Mouse (Mus musculus) erythroblast, adult 5-6 weeks (primary cell): ENCODE results near the gene Pcca. TPM values are rescaled to one million over a fixed set of nuclear protein-coding genes. Genes with fewer than 3 reads are reported as not detected.
A peak's percentile ranks its signal among the peaks of the same experiment; 100 is the strongest.

Experiments
- ATAC-seq: replicated peaks from 2 replicates; pipeline ENCODE4 v1.8.0; 2016; ENCODE audit warnings: moderate number of reproducible peaks, mild to moderate bottlenecking, moderate TSS enrichment, inconsistent platforms; ENCODE audit not compliant: poor library complexity, low FRiP score, severe bottlenecking
- total RNA-seq, 2 experiments: library from RNA; stranded (forward) in 1 of 2; stranded (reverse) in 1 of 2; fragments of 150-400 nt in 1 of 2; fragments of 200-764, 138-1000 nt in 1 of 2; gene quantifications; 2 replicates each; pipeline versions ENCODE4 v1.2.3 to v1.2.4; 2015 to 2017; ENCODE audit warnings: low replicate concordance in 2 of 2

Gene Pcca
- total RNA-seq, 2 experiments from 2014 or later, result 0.96 to 8.4 TPM

DNA sequence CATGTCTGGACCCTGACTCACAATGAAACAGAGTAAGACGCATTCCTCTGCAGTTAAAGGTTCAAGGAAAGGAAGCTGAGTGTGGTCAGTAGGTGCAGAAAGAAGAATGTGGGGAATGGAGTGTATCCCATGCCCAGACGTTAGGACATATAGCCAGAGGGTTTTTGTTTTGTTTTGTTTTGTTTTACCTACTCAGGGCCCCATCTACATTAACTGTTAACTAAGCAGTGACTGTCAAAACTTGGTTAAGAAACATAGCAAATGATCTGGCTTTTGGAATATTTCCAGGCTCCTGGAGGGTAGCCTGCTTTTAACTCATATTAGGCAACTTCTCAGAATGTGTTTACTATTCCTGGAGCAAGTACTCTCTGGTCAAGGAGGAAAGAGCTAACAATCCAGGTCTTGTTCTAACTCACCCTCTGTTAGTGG, 369.8 kb downstream of the Pcca start:
- no peak for ATAC-seq

GRCm38 (mm10) chr14:122905007-122905406, 370.9 kb downstream of the Pcca start:
- no peak for ATAC-seq

DNA sequence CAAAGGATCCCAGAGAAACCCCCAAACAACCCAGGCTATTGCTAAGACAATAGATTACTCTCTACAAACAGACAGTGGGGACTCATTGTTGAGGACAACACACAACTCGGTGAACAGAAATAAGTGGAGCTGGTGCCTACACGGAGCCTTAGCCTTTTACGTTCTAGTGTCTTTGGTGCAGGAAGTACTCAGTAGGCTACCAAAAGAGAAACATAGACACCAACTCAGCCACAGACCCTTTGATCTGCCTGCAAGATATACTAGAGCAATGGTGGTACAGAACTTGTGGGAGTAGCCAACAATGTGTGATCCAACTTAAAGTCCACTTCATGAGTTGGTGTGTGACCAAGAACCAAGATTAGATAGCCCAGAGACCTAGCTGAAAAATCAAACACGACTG, 374.0 kb downstream of the Pcca start:
- ATAC-seq, result no peak

- ATAC-seq, result no peak
Measured at GRCm38 (mm10) chr14:122909368-122910091, 375.4 kb downstream of the Pcca start.

DNA sequence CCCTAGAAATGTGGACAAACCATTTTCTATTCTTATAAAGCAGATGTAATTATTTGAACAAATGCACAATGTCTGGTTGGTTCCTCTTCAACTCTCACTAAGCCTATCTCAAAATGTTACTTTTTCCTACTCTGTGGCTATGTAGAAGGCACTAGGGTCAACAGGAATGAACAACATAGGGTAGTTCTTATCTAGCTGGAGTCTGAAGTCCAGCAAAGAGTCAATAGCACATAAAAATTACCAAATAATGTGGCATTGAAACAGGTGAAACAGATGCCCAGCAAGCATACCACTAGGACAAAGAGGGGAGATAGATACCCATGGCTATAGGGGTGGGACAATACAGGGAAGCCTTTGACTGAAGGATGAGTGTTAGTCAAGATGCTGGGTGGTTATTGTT, 377.1 kb downstream of the Pcca start:
- no peak for ATAC-seq

GRCm38 (mm10) chr14:122912137-122912536, 378.0 kb downstream of the Pcca start:
- no peak for ATAC-seq

GRCm38 (mm10) chr14:122912812-122913498, 378.8 kb downstream of the Pcca start:
- ATAC-seq, result peak; percentile 67; the same call in 1 of the 2 replicates

- ATAC-seq, result no peak
Measured at GRCm38 (mm10) chr14:122913657-122914056, 379.5 kb downstream of the Pcca start, which contains the start of gene Ggact. Gene Ggact (minus strand): TSS chr14:122913757.

DNA sequence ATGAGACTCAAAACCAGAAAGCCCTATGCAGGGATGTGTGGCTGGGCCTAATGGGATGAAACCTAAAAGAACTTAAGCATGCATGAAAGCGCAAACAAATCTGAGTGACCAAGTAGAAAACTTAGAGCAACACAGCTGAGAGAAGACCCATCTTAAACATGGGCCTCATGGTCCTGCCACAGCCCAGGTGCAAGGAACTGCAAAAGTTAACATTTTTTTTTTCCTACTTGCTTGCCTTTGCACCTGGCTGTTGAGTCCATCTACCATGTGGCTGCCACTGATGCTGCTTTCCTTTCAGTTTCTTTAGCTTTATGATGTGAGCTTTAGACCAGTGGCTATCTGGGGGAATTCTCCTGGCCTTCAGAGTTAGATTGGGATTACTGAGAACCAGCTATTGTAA, 383.6 kb downstream of the Pcca start:
- no peak for ATAC-seq

- ATAC-seq, result no peak
Measured at GRCm38 (mm10) chr14:122920011-122920410, 385.9 kb downstream of the Pcca start.

- no peak for ATAC-seq
Measured at GRCm38 (mm10) chr14:122936460-122936859, 402.3 kb downstream of the Pcca start.

Other genes with a start within 250 kb of the Pcca start
- not detected in 2 replicates for gene Gm5089, start 83.2 kb upstream of the Pcca start, total RNA-seq (2015; ENCODE audit: low replicate concordance)
- gene Gm5089, start 83.2 kb upstream of the Pcca start, total RNA-seq (2017; ENCODE audit: low replicate concordance), result not detected in 2 replicates
- not detected in 2 replicates for gene Zic5, start 68.6 kb upstream of the Pcca start, total RNA-seq (2015; ENCODE audit: low replicate concordance)
- not detected in 2 replicates for gene Zic5, start 68.6 kb upstream of the Pcca start, total RNA-seq (2017; ENCODE audit: low replicate concordance)
- gene Zic2, start 58.9 kb upstream of the Pcca start, total RNA-seq (2015; ENCODE audit: low replicate concordance), result not detected in 2 replicates
- not detected in 2 replicates for gene Zic2, start 58.9 kb upstream of the Pcca start, total RNA-seq (2017; ENCODE audit: low replicate concordance)
- gene Gm10837, start 43.7 kb upstream of the Pcca start, total RNA-seq (2015; ENCODE audit: low replicate concordance), result not detected in 2 replicates
- gene Gm10837, start 43.7 kb upstream of the Pcca start, total RNA-seq (2017; ENCODE audit: low replicate concordance), result not detected in 2 replicates